Mouse (Mus musculus) effector memory CD4-positive, alpha-beta T cell, adult 7 months (primary cell): Measurements from ENCODE around the gene Mapkap1. TPM values are rescaled to one million over a fixed set of nuclear protein-coding genes. Genes with fewer than 3 reads are reported as not detected.

Experiments used
- polyA plus RNA-seq: library from polyadenylated mRNA; unstranded; fragments of 100-300 nt; shearing (Covaris generic); gene quantifications from one replicate; pipeline ENCODE4 v1.2.1, GENCODE M21; 2017

Mapkap1 gene
- polyA plus RNA-seq, result 126 TPM

DNA sequence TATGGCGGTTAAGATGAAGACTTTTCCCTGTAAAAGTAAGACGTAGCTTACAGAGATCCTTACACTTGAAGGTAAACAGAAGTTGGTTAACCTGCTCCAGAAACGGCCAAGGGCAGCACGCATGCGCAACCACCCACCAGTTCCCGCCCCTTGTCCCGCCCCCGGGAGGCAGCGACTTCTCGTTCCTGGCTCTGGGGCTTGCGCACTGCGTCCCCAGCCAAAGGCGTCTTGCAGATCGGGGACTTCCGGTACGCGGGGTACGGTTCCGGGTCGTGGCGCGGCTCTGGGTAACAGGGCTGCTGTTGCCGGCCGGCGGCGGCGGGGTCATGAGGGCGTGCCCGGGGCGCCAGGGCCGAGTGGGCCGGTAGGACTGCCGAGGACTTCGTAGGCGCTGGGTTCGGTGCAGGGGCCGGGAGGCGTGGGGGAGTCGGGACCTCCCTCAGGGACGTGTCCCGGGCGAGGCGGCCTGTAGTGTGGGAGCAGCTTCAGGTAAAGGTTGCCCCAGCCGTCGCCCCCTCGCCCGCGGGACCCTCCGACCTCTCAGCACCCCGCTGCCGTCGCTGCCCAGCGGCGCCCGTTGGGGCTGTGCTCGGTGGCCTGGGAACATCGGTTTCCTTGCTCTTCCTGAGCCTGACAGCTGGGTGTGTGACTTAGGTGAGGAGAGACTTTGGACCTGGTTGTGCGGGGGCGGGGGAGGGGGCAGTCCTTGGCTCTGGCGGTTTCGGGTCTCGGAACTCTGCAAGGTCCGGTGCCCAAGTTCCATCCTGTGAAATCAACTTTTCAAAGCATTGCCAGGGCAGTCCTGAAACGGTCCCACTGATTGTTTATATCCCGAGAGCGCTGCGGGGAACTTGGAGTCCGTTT is at the start of gene Mapkap1:
TSS of gene Mapkap1 (plus strand) at position 171 of the 864 bp plus-strand sequence.

DNA sequence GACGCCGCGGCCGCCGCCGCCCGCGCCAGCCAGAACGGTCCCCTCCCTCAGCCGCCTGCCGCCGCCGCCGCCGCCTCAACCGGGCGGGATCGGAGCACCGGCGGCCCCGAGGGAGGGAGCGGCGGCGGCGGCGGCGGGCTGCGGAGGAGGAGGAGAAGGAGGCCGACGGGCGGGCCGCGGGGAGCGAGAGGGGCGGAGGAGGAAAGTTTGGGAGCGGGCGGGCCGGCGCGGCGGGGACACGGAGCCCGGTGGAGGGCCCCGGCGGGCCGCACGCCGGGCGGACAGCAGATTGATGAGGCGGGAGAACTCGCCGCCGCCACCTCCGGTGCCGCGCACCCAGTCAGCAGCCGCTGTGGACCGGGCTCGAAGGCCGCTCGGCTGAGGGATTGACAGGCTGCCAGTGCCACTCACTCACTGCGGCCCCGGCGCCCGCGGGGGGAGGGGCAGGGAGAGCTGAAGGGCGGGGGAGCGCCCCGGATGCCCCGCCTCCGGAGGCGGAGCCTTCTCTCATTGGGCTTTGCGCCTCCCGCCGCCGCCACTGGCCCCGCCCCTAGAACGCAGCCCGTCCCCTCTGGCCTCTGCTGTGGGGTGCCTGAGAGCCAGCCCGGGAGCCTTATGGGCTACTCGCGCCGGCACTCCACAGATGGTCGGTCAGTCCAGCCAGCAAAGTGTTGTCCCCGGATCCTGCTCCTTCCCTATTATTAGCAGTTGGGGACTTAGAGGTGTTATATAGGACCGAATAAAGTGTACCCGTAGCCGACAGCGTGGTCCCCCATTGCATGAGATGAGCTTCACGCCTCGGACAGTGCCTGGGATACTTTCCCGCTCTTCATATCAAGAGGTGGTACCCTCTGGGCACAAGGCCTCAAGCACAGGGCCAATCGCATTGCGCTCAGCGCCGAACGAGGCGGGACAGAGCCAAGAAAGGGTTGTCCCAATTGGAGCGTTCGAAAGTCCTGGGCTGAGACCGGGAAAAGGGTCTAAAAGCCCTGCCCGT is 34.0 kb upstream of the Mapkap1 start, which contains the start of gene Pbx3:
TSS of gene Pbx3 (minus strand) at position 838 of the 997 bp plus-strand sequence.

Other genes with a start within 250 kb of the Mapkap1 start
- gene Pbx3, start 33.6 kb upstream of the Mapkap1 start, polyA plus RNA-seq, result 11.6 TPM